In genomic region chr2:154422181-154422580, GRCm38 (mm10) we compare ENCODE assay signal across 18 mouse cellular contexts. TPM values are rescaled to one million over a fixed set of nuclear protein-coding genes. Genes with fewer than 3 reads are reported as not detected.
DNase-seq lines count a peak whose midpoint lies in the region; ATAC-seq and TF ChIP-seq lines count a peak whose summit lies in the region.
"Had no signal": no experiment of that assay in that cellular context is flagged by ENCODE, and none has a peak within 500 bp of the region (broad histone marks: within the 10 kb centered on the region; RNA-seq: fewer than 3 reads in every experiment).

No protein-coding gene starts in this region.

- no peak overlapping the region for H3K4me2 ChIP-seq in midbrain, embryonic 12.5 days (replicated peaks)
- no peak overlapping the region for H3K4me2 ChIP-seq in midbrain, postnatal 0 days (ENCODE audit: low read depth, low read length, poor library complexity, severe bottlenecking)
- no peak overlapping the region for H3K4me2 ChIP-seq in forebrain, embryonic 15.5 days (replicated peaks)
- H3K4me2 ChIP-seq: embryonic facial prominence, embryonic 13.5 days; limb, embryonic 12.5 days had no signal

- 60% methylated on average over 5 of the region's 5 CpGs for WGBS in midbrain, embryonic 12.5 days
- WGBS in midbrain, postnatal 0 days, result 50% methylated on average over 5 of the region's 5 CpGs
- 60% methylated on average over 5 of the region's 5 CpGs for WGBS in forebrain, embryonic 15.5 days

- H3K4me3 ChIP-seq in midbrain, embryonic 12.5 days, result no peak overlapping the region
- H3K4me3 ChIP-seq in midbrain, postnatal 0 days (ENCODE audit: low read depth, low read length), result no peak overlapping the region
- no peak overlapping the region for H3K4me3 ChIP-seq in forebrain, embryonic 15.5 days
- H3K4me3 ChIP-seq: embryonic facial prominence, embryonic 13.5 days; heart, adult 2 months; limb, embryonic 12.5 days; megakaryocyte, embryonic 14.5 days had no signal

- intact Hi-C loops in left cerebral cortex, postnatal 36 days (cut with DNase I), result no loop called here

- H3K9me3 ChIP-seq in midbrain, embryonic 12.5 days, result no peaks in the 10 kb centered on the region
- no peaks in the 10 kb centered on the region for H3K9me3 ChIP-seq in midbrain, postnatal 0 days (ENCODE audit: low read length)
- no peaks in the 10 kb centered on the region for H3K9me3 ChIP-seq in forebrain, embryonic 15.5 days
- H3K9me3 ChIP-seq: embryonic facial prominence, embryonic 13.5 days had no signal

- TF ChIP-seq CTCF in midbrain, postnatal 0 days (IDR thresholded peaks at IDR 0.05), result no peak

- no peak for DNase-seq in midbrain, postnatal 0 days (ENCODE audit: low spot score)
- peak; percentile 57 for DNase-seq in NIH3T3 (ENCODE audit: low read depth)
- no peak for DNase-seq in kidney, postnatal 10 days
- no peak for DNase-seq in left cerebral cortex, postnatal 36 days (ENCODE audit: low spot score in 2 of 2)
- no peak for DNase-seq in thymus, postnatal 25 days
- DNase-seq: heart, adult 2 months; heart, postnatal 10 days; kidney, postnatal 14 days; right cerebral cortex, postnatal 25 days had no signal

- H3K36me3 ChIP-seq in midbrain, embryonic 12.5 days, result no peaks in the 10 kb centered on the region
- H3K36me3 ChIP-seq in midbrain, postnatal 0 days (ENCODE audit: insufficient read depth, low read length), result no peaks in the 10 kb centered on the region
- no peaks in the 10 kb centered on the region for H3K36me3 ChIP-seq in forebrain, embryonic 15.5 days
- H3K36me3 ChIP-seq: embryonic facial prominence, embryonic 13.5 days; limb, embryonic 12.5 days had no signal

- H3K4me1 ChIP-seq in midbrain, embryonic 12.5 days, result peaks cover 33% of the 10 kb centered on the region
- peaks cover 7% of the 10 kb centered on the region; the same call in 1 of the 2 replicates for H3K4me1 ChIP-seq in midbrain, postnatal 0 days (ENCODE audit: insufficient read depth, low read length)
- H3K4me1 ChIP-seq in forebrain, embryonic 15.5 days, result peaks cover 45% of the 10 kb centered on the region

- no peak overlapping the region for H3K9ac ChIP-seq in midbrain, embryonic 12.5 days (replicated peaks)
- no peak overlapping the region for H3K9ac ChIP-seq in midbrain, postnatal 0 days (replicated peaks; ENCODE audit: low read length, poor library complexity, severe bottlenecking)
- no peak overlapping the region for H3K9ac ChIP-seq in forebrain, embryonic 15.5 days (replicated peaks)
- H3K9ac ChIP-seq: embryonic facial prominence, embryonic 13.5 days; limb, embryonic 12.5 days; liver, embryonic 14.5 days had no signal

- no peak for ATAC-seq in midbrain, embryonic 12.5 days (ENCODE audit: low FRiP score, low read depth)
- no peak for ATAC-seq in midbrain, postnatal 0 days (ENCODE audit: low FRiP score)
- no peak for ATAC-seq in forebrain, embryonic 15.5 days (replicated peaks)
- ATAC-seq: intestine, embryonic 16.5 days; lung, postnatal 0 days had no signal

- H3K27me3 ChIP-seq in midbrain, embryonic 12.5 days, result no peaks in the 10 kb centered on the region
- H3K27me3 ChIP-seq in midbrain, postnatal 0 days (ENCODE audit: insufficient read depth, low read length), result no peaks in the 10 kb centered on the region
- H3K27me3 ChIP-seq in forebrain, embryonic 15.5 days, result no peaks in the 10 kb centered on the region
- H3K27me3 ChIP-seq: embryonic facial prominence, embryonic 13.5 days had no signal

- H3K27ac ChIP-seq in midbrain, embryonic 12.5 days (replicated peaks), result peak overlapping the region; percentile 88
- H3K27ac ChIP-seq in midbrain, postnatal 0 days (ENCODE audit: low read depth, low read length), result no peak overlapping the region
- H3K27ac ChIP-seq in forebrain, embryonic 15.5 days (replicated peaks), result peak overlapping the region; percentile 89
- H3K27ac ChIP-seq: embryonic facial prominence, embryonic 13.5 days; heart, adult 2 months; limb, embryonic 12.5 days; liver, embryonic 14.5 days had no signal

RNA-seq across cellular contexts. Expression of gene Cbfa2t2, which starts 14.1 kb away (rescaled TPM):
- polyA plus RNA-seq in midbrain, embryonic 12.5 days (2016; fragmentation: Nextera tagmentation; extraction: Ambion mirVana), result 91.8 and 94.9 TPM in 2 replicates
- total RNA-seq in midbrain, postnatal 0 days (2014; rRNA removed), result 53.2 and 57.8 TPM in 2 replicates
- polyA plus RNA-seq in midbrain, postnatal 0 days (2015; fragmentation: Nextera tagmentation; extraction: Ambion mirVana), result 30.0 and 31.3 TPM in 2 replicates
- polyA plus RNA-seq in forebrain, embryonic 15.5 days (2015; fragmentation: Nextera tagmentation; extraction: Ambion mirVana), result 78.0 and 82.3 TPM in 2 replicates
- 10 to 100 TPM; 48.1 to 64.3 TPM for total RNA-seq in left cerebral cortex, postnatal 36 days (2021)

RNA-seq across cellular contexts. Expression of gene Snta1, which starts 14.3 kb away (rescaled TPM):
- 7.1 and 8.6 TPM in 2 replicates for polyA plus RNA-seq in midbrain, embryonic 12.5 days (2016; fragmentation: Nextera tagmentation; extraction: Ambion mirVana)
- 28.0 and 32.0 TPM in 2 replicates for total RNA-seq in midbrain, postnatal 0 days (2014; rRNA removed)
- 15.4 and 15.8 TPM in 2 replicates for polyA plus RNA-seq in midbrain, postnatal 0 days (2015; fragmentation: Nextera tagmentation; extraction: Ambion mirVana)
- 9.2 and 11.1 TPM in 2 replicates for polyA plus RNA-seq in forebrain, embryonic 15.5 days (2015; fragmentation: Nextera tagmentation; extraction: Ambion mirVana)
- total RNA-seq in left cerebral cortex, postnatal 36 days (2021), result 10 to 100 TPM; 35.5 to 36.3 TPM
- total RNA-seq: common myeloid progenitor, adult 5-6 weeks had no signal

RNA-seq across cellular contexts. Expression of gene Cdk5rap1, which starts 49.4 kb away (rescaled TPM):
- polyA plus RNA-seq in midbrain, embryonic 12.5 days (2016; fragmentation: Nextera tagmentation; extraction: Ambion mirVana), result 14.3 and 15.4 TPM in 2 replicates
- 10.8 and 12.4 TPM in 2 replicates for total RNA-seq in midbrain, postnatal 0 days (2014; rRNA removed)
- polyA plus RNA-seq in midbrain, postnatal 0 days (2015; fragmentation: Nextera tagmentation; extraction: Ambion mirVana), result 5.4 and 6.2 TPM in 2 replicates
- polyA plus RNA-seq in forebrain, embryonic 15.5 days (2015; fragmentation: Nextera tagmentation; extraction: Ambion mirVana), result 15.3 and 18.2 TPM in 2 replicates
- 10 to 100 TPM; 11.2 to 17.5 TPM for total RNA-seq in left cerebral cortex, postnatal 36 days (2021)
